Mouse (Mus musculus): Measurements from ENCODE around the gene Olfr694. TPM values are rescaled to one million over a fixed set of nuclear protein-coding genes. Genes with fewer than 3 reads are reported as not detected.
"Not testable (repeated sequence)": the region's sequence is repeated elsewhere in the genome, so short reads cannot be mapped to it uniquely, and the experiment has no call there.

Gene Olfr694
- not detected in 2 replicates for polyA plus RNA-seq (2014; fragmentation: Nextera tagmentation; extraction: Ambion mirVana)

DNA sequence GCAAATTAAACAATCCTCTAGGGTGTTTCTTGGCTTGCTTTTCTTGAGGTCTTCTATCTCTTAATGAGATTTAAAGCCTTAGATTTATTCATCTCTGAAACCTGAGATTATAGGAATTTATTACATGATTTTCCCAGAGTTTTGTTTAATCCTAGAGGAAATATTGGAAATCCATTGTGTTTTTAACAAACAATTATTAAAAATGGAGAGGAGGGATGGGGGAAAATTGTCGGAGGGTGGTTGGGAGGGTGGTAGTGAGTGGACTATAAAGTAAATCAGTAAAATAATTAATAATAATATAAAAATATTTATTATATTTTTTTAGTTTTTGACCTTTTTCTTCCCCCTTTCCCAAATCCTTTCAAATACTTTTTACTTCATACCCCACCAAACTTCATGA, at the start of gene Olfr694:
Gene Olfr694 (minus strand): TSS at position 101 of the 400 bp plus-strand sequence.
- H3K4me3 ChIP-seq (ENCODE audit: low read length), result no peak within 1 kb of the TSS
- no peaks in the 10 kb centered on the region for H3K36me3 ChIP-seq (ENCODE audit: control insufficient read depth, insufficient read depth, low read length)
- H3K4me1 ChIP-seq (ENCODE audit: control insufficient read depth, insufficient read depth, low read length), result no peaks in the 10 kb centered on the region
- no peak for ATAC-seq (ENCODE audit: low FRiP score, low TSS enrichment)
- no peak within 1 kb of the TSS for H3K9ac ChIP-seq (ENCODE audit: low read depth, low read length)
- H3K9me3 ChIP-seq (ENCODE audit: control insufficient read depth, low read length), result no peaks in the 10 kb centered on the region
- WGBS, result 88% methylated on average over 1 of the region's 1 CpGs
- H3K27ac ChIP-seq (ENCODE audit: low read depth, low read length), result no peak within 1 kb of the TSS
- H3K4me2 ChIP-seq (replicated peaks; ENCODE audit: low read depth, low read length), result no peak within 1 kb of the TSS
- H3K27me3 ChIP-seq (ENCODE audit: control insufficient read depth, insufficient read depth, low read length), result no peaks in the 10 kb centered on the region

DNA sequence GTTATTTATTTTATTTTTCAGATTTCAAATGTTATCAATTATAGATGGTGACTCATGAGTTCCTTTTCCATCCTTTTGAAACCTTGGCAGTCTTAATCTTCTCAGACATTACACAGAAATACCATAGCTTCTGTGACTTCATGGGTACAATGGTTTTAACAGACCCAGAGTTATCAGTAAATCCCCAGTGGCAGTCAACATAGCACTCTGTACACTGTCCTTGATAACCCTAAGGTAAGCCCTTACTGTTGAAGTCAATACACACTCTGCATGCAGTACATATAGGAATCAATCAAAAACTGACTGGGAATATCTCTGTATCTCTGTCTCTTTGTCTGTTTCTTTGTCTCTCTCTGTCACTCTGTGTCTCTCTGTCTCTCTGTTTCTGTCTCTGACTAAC, 45.4 kb upstream of the Olfr694 start:
- ATAC-seq (ENCODE audit: low FRiP score, low TSS enrichment), result no peak
- Histone ChIP-seq H3K4me1 (ENCODE audit: control insufficient read depth, insufficient read depth, low read length) (no peaks in the 10 kb centered on the region), H3K4me2 (replicated peaks; ENCODE audit: low read depth, low read length) (no peak overlapping the region), H3K27me3 (ENCODE audit: control insufficient read depth, insufficient read depth, low read length) (no peaks in the 10 kb centered on the region), H3K9me3 (ENCODE audit: control insufficient read depth, low read length) (no peaks in the 10 kb centered on the region), H3K27ac (ENCODE audit: low read depth, low read length) (no peak overlapping the region), H3K4me3 (ENCODE audit: low read length) (no peak overlapping the region), H3K36me3 (ENCODE audit: control insufficient read depth, insufficient read depth, low read length) (no peaks in the 10 kb centered on the region), H3K9ac (ENCODE audit: low read depth, low read length) (no peak overlapping the region)

DNA sequence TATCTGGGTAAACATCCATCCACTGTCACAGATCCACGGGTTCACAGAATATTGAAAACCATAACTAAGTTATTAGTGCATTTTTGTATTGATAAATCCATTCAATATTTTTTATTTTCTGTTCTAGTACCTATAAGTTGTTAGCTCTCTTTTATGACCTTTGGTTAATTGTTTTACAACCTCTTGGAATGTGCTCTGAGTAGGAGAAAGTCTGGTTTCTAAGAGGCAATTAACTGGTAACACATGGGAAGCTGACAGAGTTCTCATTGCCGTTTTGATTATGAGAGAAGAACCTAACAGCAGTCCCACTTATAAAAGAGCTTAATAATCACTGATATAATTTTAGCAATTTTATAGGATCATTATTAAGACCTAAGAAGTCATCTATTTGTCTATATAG, 42.1 kb upstream of the Olfr694 start:
- H3K27me3 ChIP-seq (ENCODE audit: control insufficient read depth, insufficient read depth, low read length), result no peaks in the 10 kb centered on the region
- no peak overlapping the region for H3K27ac ChIP-seq (ENCODE audit: low read depth, low read length)
- no peak overlapping the region for H3K9ac ChIP-seq (ENCODE audit: low read depth, low read length)
- no peaks in the 10 kb centered on the region for H3K4me1 ChIP-seq (ENCODE audit: control insufficient read depth, insufficient read depth, low read length)
- H3K9me3 ChIP-seq (ENCODE audit: control insufficient read depth, low read length), result no peaks in the 10 kb centered on the region
- H3K4me3 ChIP-seq (ENCODE audit: low read length), result no peak overlapping the region
- 39% methylated on average over 2 of the region's 2 CpGs for WGBS
- no peak for ATAC-seq (ENCODE audit: low FRiP score, low TSS enrichment)
- no peak overlapping the region for H3K4me2 ChIP-seq (replicated peaks; ENCODE audit: low read depth, low read length)
- H3K36me3 ChIP-seq (ENCODE audit: control insufficient read depth, insufficient read depth, low read length), result no peaks in the 10 kb centered on the region

DNA sequence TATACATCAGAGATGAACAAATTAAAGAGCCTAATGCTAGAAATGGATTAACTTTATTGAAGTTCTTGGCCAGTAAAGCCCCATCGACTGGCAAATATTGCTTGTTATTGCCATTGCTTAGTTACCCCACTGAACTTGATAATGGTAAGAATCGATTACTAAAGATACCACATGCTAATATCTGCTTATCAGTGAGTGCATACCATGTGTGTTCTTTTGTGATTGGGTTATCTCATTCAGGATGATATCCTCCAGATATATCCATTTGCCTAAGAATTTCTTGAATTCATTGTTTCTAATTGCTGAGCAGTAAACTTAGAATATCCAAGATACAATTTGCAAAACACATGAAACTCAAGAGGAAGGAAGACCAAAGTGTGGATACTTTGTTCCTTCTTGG, 34.0 kb upstream of the Olfr694 start:
- H3K9ac ChIP-seq (ENCODE audit: low read depth, low read length); H3K4me2 ChIP-seq (replicated peaks; ENCODE audit: low read depth, low read length); H3K27me3 ChIP-seq (ENCODE audit: control insufficient read depth, insufficient read depth, low read length); H3K4me3 ChIP-seq (ENCODE audit: low read length); H3K36me3 ChIP-seq (ENCODE audit: control insufficient read depth, insufficient read depth, low read length); H3K27ac ChIP-seq (ENCODE audit: low read depth, low read length); ATAC-seq (ENCODE audit: low FRiP score, low TSS enrichment); H3K4me1 ChIP-seq (ENCODE audit: control insufficient read depth, insufficient read depth, low read length); H3K9me3 ChIP-seq (ENCODE audit: control insufficient read depth, low read length): not testable (repeated sequence)
- WGBS, result 90% methylated on average over 2 of the region's 2 CpGs

DNA sequence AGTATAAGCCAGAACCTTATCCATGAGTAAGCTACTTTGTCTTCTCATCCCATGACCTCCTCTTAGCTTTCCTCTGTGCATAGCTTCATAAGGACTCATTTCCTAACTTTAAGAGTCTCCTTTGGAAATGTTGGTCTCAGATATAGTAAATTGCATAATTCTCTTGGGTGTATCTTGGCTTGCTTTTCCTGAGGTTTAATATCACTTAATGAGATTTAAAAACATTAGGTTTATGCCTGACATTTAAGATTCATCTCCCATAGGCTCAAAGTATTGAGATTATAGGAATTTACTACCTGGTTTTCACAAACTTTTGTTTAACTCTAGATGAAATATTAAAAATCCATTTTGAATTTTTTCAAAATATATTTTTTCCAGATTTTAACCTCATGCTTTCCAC, 24.7 kb upstream of the Olfr694 start, which contains the start of gene Olfr695:
Gene Olfr695 (minus strand): TSS at position 101 of the 400 bp plus-strand sequence.
- no peaks in the 10 kb centered on the region for H3K4me1 ChIP-seq (ENCODE audit: control insufficient read depth, insufficient read depth, low read length)
- no peaks in the 10 kb centered on the region for H3K27me3 ChIP-seq (ENCODE audit: control insufficient read depth, insufficient read depth, low read length)
- no peak within 1 kb of the TSS for H3K9ac ChIP-seq (ENCODE audit: low read depth, low read length)
- no peaks in the 10 kb centered on the region for H3K36me3 ChIP-seq (ENCODE audit: control insufficient read depth, insufficient read depth, low read length)
- no peak within 1 kb of the TSS for H3K4me2 ChIP-seq (replicated peaks; ENCODE audit: low read depth, low read length)
- H3K4me3 ChIP-seq (ENCODE audit: low read length), result no peak within 1 kb of the TSS
- no peak within 1 kb of the TSS for H3K27ac ChIP-seq (ENCODE audit: low read depth, low read length)
- no peaks in the 10 kb centered on the region for H3K9me3 ChIP-seq (ENCODE audit: control insufficient read depth, low read length)
- no peak for ATAC-seq (ENCODE audit: low FRiP score, low TSS enrichment)

DNA sequence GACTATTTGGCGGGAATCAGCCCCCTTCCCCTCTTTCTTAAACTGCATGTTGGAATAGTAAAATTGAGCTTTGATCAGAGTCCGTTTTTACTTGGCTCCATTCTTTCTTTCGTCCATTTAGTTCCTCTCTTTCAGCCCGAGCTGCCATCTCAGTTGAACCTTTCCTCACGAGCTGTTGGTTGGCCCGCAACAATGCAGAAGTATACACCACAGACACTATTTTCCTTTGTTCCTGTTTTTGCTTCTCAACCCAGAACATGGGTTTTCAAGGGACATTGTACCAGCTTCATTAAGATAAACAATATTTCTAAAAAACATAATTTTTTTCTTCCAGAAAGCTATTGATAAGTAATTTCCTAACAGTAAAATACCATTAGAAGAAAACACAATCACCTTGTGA, 19.8 kb upstream of the Olfr694 start:
- no peaks in the 10 kb centered on the region for H3K27me3 ChIP-seq (ENCODE audit: control insufficient read depth, insufficient read depth, low read length)
- no peak overlapping the region for H3K27ac ChIP-seq (ENCODE audit: low read depth, low read length)
- H3K9ac ChIP-seq (ENCODE audit: low read depth, low read length), result no peak overlapping the region
- no peak overlapping the region for H3K4me3 ChIP-seq (ENCODE audit: low read length)
- no peak for ATAC-seq (ENCODE audit: low FRiP score, low TSS enrichment)
- WGBS, result 91% methylated on average over 6 of the region's 6 CpGs
- H3K9me3 ChIP-seq (ENCODE audit: control insufficient read depth, low read length), result no peaks in the 10 kb centered on the region; the same call in 1 of the 2 replicates
- no peaks in the 10 kb centered on the region for H3K4me1 ChIP-seq (ENCODE audit: control insufficient read depth, insufficient read depth, low read length)
- no peaks in the 10 kb centered on the region for H3K36me3 ChIP-seq (ENCODE audit: control insufficient read depth, insufficient read depth, low read length)
- no peak overlapping the region for H3K4me2 ChIP-seq (replicated peaks; ENCODE audit: low read depth, low read length)

DNA sequence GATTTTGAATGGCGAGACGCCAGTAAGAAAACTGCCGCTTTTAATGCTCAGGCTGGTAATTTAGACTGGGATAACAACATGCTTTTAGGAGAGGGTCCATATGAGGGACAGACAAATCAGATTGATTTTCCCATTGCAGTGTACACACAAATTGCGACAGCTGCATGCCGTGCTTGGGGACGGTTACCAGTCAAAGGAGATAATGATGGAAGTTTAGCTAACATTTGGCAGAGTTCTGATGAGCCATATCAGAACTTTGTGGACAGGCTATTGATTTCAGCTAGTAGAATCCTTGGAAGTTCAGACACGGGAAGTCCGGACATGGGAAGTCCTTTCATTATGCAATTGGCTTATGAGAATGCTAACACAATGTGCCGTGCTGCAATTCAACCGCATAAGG, 16.1 kb upstream of the Olfr694 start:
- H3K27me3 ChIP-seq (ENCODE audit: control insufficient read depth, insufficient read depth, low read length); H3K4me3 ChIP-seq (ENCODE audit: low read length); H3K36me3 ChIP-seq (ENCODE audit: control insufficient read depth, insufficient read depth, low read length); ATAC-seq (ENCODE audit: low FRiP score, low TSS enrichment); H3K9me3 ChIP-seq (ENCODE audit: control insufficient read depth, low read length); H3K4me1 ChIP-seq (ENCODE audit: control insufficient read depth, insufficient read depth, low read length); H3K4me2 ChIP-seq (replicated peaks; ENCODE audit: low read depth, low read length); H3K9ac ChIP-seq (ENCODE audit: low read depth, low read length); H3K27ac ChIP-seq (ENCODE audit: low read depth, low read length): not testable (repeated sequence)
- 74% methylated on average over 10 of the region's 10 CpGs for WGBS

DNA sequence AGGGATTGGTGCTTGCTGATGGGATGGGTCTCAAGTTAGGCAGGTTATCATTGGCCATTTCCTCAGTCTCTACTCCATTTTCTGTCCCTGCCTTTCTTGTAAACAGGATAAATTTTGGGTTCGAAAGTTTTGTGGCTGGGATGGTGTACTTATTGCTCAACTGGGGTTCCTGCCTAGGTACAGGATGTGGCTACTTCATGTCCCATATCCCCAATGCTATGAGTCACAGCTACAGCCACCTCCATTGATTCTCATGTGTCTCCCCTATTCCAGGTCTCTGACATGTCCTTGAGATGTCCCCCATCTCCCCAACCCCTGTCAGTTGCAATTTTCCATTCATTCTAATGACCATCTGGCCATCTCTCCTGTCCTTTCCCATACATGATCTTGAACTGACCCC, 5.3 kb upstream of the Olfr694 start:
- 82% methylated on average over 1 of the region's 1 CpGs for WGBS
- no peaks in the 10 kb centered on the region for H3K27me3 ChIP-seq (ENCODE audit: control insufficient read depth, insufficient read depth, low read length)
- no peak overlapping the region for H3K27ac ChIP-seq (ENCODE audit: low read depth, low read length)
- no peak overlapping the region for H3K4me2 ChIP-seq (replicated peaks; ENCODE audit: low read depth, low read length)
- H3K4me1 ChIP-seq (ENCODE audit: control insufficient read depth, insufficient read depth, low read length), result no peaks in the 10 kb centered on the region
- no peak for ATAC-seq (ENCODE audit: low FRiP score, low TSS enrichment)
- H3K4me3 ChIP-seq (ENCODE audit: low read length), result no peak overlapping the region
- H3K36me3 ChIP-seq (ENCODE audit: control insufficient read depth, insufficient read depth, low read length), result no peaks in the 10 kb centered on the region
- no peak overlapping the region for H3K9ac ChIP-seq (ENCODE audit: low read depth, low read length)
- H3K9me3 ChIP-seq (ENCODE audit: control insufficient read depth, low read length), result no peaks in the 10 kb centered on the region

DNA sequence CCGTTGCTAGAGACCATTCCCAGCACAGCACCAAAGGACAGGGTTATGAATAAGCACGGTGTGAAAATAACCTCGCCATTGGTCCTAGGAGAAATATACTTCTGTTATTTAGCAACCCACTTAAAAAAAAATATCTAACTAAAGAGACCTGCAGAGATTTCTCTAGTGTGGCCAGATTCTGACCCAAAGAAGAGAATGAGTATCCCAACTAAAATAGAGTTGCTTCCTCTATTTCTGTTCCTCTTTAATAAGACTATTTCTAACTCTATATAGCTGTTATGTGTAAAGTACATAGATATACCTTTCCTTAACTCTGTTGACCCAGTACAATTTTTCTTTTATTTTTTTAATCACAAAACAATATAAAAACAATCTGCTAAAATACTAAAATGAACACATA, 1.4 kb upstream of the Olfr694 start:
- no peaks in the 10 kb centered on the region for H3K36me3 ChIP-seq (ENCODE audit: control insufficient read depth, insufficient read depth, low read length)
- H3K27me3 ChIP-seq (ENCODE audit: control insufficient read depth, insufficient read depth, low read length), result no peaks in the 10 kb centered on the region
- WGBS, result 93% methylated on average over 3 of the region's 3 CpGs
- no peak overlapping the region for H3K4me2 ChIP-seq (replicated peaks; ENCODE audit: low read depth, low read length)
- no peak for ATAC-seq (ENCODE audit: low FRiP score, low TSS enrichment)
- H3K4me1 ChIP-seq (ENCODE audit: control insufficient read depth, insufficient read depth, low read length), result no peaks in the 10 kb centered on the region
- no peak overlapping the region for H3K4me3 ChIP-seq (ENCODE audit: low read length)
- no peaks in the 10 kb centered on the region for H3K9me3 ChIP-seq (ENCODE audit: control insufficient read depth, low read length)
- H3K27ac ChIP-seq (ENCODE audit: low read depth, low read length), result no peak overlapping the region
- no peak overlapping the region for H3K9ac ChIP-seq (ENCODE audit: low read depth, low read length)

DNA sequence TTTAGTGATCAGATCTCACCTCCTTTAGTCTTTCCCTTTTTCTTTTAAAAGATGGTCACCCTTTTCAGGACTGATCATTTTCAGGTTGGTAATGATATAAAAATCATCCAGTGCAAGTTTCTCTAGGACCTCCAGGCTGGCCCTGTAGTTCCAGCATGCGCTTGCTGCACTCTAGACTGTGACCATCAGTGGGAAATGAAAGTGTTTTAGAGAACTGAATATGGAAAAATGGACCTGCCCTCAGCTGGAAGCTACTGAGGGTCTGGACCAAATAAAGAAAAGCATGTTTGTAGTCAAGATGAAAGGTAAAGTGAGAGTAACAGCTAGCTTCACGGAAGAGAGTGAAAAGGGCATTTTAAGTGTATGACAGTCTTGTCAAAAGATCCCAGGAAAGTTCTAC, 6.2 kb downstream of the Olfr694 start:
- Histone ChIP-seq H3K4me3 (ENCODE audit: low read length) (no peak overlapping the region), H3K9ac (ENCODE audit: low read depth, low read length) (no peak overlapping the region), H3K9me3 (ENCODE audit: control insufficient read depth, low read length) (no peaks in the 10 kb centered on the region), H3K27me3 (ENCODE audit: control insufficient read depth, insufficient read depth, low read length) (no peaks in the 10 kb centered on the region), H3K36me3 (ENCODE audit: control insufficient read depth, insufficient read depth, low read length) (no peaks in the 10 kb centered on the region), H3K4me1 (ENCODE audit: control insufficient read depth, insufficient read depth, low read length) (no peaks in the 10 kb centered on the region), H3K27ac (ENCODE audit: low read depth, low read length) (no peak overlapping the region), H3K4me2 (replicated peaks; ENCODE audit: low read depth, low read length) (no peak overlapping the region)
- no peak for ATAC-seq (ENCODE audit: low FRiP score, low TSS enrichment)
- WGBS, result 92% methylated on average over 2 of the region's 2 CpGs

All from kidney, embryonic 14.5 days (tissue).